Mouse (Mus musculus) bone marrow macrophage, adult 2 months (primary cell): ENCODE data around the gene Mapk1.

Experiments used
- CTCF ChIP-seq: IDR thresholded peaks from 2 replicates; pipeline ENCODE4 v1.5.1; 2012; ENCODE audit warnings: low read depth, mild to moderate bottlenecking, low read length, moderate library complexity
- POLR2A ChIP-seq: IDR thresholded peaks from 2 replicates; pipeline ENCODE4 v1.6.1; 2012; ENCODE audit warnings: mild to moderate bottlenecking, low read depth, low read length, borderline replicate concordance

DNA sequence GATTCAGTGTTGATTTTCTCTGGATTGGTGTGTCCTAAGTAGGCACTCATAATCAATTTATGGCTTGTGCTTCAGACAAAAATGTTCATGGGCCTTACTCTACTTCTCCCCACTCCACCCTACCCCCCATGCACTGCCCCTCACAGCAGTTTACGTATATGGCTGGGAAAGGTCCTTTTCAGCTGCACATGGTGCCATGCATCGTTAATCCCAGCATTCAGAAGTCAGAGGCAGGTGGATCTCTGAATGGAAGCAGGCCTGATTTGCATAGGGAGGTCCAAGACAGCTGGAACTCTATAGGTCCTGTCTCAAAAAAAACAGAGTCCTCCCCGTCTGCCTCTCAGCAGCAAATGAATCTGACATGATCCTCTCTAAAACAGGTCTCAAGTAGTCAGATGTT is 62.1 kb downstream of the Mapk1 start:
- TF ChIP-seq CTCF (no peak), POLR2A (no peak)
